Mouse (Mus musculus) frontal cortex, postnatal 14 days (tissue): ENCODE measurements around the gene Dut.
"Not testable (repeated sequence)": the region's sequence is repeated elsewhere in the genome, so short reads cannot be mapped to it uniquely, and the experiment has no call there.

ENCODE experiments used
- DNase-seq, 2 experiments: peaks; one replicate each; pipeline ENCODE4 v3.0.0; 2022; ENCODE audit warnings: low spot score in 2 of 2

Gene Dut

GRCm38 (mm10) chr2:125254630-125255029 lies 7.6 kb downstream of the Dut start:
- DNase-seq, result no peak

- no peak for DNase-seq
Observed at GRCm38 (mm10) chr2:125255886-125256285, 8.9 kb downstream of the Dut start.

- no peak for DNase-seq
Observed at GRCm38 (mm10) chr2:125259230-125260120, 12.5 kb downstream of the Dut start.

GRCm38 (mm10) chr2:125260326-125260725 lies 13.3 kb downstream of the Dut start:
- no peak for DNase-seq

- no peak for DNase-seq
Observed at GRCm38 (mm10) chr2:125263056-125263455, 16.1 kb downstream of the Dut start.

DNA sequence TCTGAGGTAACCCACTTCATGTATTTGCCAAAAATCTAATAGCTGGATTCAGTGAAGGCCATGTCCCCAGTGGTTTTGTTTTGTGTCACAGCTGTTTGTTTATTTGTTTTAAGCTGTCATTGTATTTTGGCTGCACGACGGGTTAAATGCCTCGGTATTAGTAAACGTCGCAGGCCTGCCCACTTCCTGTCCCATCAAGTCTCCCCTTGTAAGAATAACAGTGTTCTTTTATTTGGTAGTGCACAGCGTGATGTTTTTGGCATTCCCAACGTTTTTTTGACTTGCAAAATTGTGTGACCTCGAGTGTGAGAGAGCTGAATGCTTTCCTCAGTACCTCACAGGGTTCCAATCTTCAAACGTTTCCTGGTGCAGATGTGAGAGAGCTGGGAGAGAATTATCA lies 16.8 kb downstream of the Dut start:
- no peak for DNase-seq

DNA sequence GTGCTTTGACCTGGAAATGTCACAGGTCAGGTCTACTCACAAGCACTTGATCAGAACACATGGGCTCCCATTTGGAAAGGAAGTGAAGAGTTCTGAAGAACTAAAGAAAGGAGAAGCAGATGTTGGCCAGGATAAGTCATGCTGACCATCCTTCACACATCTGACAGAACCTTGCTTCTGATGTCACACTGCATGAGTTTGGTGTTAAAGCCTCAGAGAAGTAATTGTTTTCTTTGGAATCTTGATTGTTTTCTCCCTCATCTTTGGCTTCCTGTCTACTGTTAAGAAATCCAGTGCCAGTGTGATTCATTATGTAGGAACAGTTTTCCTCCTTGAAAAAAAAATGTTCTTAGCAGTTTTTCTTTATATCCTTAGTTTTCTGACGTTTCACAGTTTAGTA lies 21.9 kb downstream of the Dut start:
- no peak for DNase-seq

DNA sequence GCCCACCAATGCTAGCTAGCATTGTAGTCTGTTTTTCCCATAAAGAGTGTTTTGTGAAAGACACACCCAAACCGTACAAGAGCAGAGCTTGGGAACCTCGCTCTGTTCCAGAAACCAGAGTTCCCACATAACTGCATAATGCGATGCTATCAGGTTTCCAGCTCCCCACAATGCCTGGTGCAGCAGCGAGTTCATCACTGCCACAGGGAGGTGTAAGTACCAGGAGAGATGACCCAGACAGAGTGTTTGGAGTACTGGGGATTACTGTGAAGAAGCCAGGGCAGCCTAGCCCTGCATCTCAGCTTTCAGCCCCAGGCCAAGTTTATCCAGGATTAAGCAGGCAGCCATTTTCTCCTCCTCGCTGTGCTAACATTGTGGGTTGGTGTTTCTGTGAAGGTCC lies 28.6 kb downstream of the Dut start:
- DNase-seq, result no peak

DNA sequence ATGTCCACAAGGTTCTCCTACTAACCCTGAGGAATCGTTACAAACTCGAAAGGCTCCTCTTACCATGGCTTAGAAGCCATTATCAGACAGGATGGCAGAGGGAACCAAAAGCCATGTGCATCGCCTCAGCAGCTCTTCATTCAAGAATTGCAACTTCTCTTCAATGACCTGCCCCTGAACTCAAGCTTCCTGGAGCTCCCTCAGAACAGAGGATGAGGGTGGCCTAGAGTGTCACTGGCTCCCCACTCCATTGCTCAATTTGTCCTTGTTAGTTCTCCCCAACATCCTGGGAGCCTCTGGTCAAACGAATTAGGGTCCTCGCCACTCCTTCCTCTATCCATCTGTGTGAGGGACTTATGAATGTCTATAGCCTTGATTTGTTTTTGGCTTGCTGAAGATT lies 29.7 kb downstream of the Dut start:
- DNase-seq, result no peak

DNA sequence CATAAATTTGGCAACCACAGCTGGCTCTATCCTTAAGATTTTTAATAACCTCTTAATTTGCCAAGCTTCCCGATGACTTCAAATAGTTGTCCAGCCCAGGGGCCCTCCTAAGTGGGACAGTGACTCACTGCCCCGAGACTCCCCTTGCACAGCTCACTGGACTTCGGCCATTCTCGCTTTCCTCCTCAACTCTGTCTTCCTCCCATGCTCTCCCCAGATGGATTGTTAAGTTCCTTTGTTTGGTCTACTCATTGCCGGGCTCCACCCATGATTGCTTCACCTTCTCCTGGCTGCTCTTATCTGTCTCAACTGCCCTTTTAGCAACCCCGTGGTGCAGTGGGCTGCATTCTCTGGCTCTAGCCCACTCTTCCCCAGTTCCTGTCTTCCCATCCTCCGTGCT lies 31.5 kb downstream of the Dut start:
- no peak for DNase-seq

- DNase-seq, result not testable (repeated sequence)
Observed at GRCm38 (mm10) chr2:125279995-125280394, 33.0 kb downstream of the Dut start.

GRCm38 (mm10) chr2:125282334-125283206 lies 35.6 kb downstream of the Dut start:
- no peak for DNase-seq

GRCm38 (mm10) chr2:125285777-125286176 lies 38.8 kb downstream of the Dut start:
- no peak for DNase-seq

- DNase-seq, result no peak
Observed at GRCm38 (mm10) chr2:125290197-125290965, 43.4 kb downstream of the Dut start.

DNA sequence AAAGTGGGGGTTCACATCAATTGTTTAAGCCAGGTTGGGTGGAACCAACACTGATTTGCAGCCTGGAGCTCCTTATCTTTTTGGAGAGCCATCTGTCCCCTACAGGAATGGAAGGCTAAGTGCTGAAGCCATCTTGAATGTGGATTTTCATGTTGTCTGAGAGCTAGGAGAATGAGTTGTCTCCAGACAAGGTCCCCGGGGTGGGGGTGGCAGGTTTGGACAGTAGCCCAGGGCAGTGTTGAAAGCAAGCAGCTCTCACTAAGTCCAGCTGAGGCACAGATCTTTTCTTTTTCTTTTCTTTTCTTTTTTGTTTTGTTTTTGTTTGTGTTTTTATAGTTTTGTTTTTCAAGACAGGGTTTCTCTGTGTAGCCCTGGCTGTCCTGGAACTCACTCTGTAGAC lies 44.1 kb downstream of the Dut start:
- DNase-seq, result no peak

- no peak for DNase-seq
Observed at GRCm38 (mm10) chr2:125292616-125293015, 45.6 kb downstream of the Dut start.

DNA sequence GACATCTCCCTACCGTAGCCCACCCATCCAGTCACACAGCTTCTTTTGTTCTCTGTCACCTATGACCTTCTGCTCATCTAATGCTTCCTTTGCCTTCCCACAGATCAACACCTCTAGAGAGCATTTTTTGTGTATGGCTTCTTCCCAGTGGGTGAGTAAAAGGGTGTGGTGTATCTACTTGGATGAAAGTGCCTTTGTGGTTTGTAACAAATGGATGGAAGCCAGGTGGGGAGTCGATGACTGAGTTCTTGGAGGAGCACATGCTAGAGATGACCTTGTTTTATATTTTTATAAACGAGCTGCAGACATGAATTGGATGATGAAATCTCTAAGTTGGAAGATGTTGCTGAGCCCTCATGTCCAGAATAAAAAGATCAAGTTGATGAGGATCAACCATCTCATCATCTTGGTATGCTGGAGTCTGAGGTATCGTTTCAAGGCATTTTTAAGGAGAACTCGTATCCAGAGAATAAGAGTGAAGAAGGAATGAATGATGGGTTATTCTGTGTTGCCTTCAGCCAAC lies 47.0 kb downstream of the Dut start:
- DNase-seq, result no peak

DNA sequence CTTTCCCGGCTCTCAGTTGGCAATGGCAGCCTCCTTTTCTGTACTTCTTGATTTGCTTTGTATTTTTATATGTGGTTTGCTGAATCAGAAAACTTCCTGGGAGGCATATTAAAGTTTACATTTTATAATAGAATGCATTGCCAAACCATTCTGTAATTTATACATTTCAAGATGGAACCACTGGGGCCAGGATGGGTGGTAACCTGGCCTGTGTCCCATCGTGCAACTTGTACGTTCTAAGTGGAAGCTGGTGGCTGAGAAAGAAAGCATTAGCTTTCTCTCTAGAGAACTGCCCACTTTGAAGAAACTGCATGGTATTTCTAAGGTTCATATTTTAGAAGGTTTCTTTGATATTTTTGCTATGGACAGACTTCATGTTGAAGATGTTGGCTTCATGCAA lies 48.5 kb downstream of the Dut start:
- no peak for DNase-seq

- no peak for DNase-seq
Observed at GRCm38 (mm10) chr2:125298841-125299240, 51.9 kb downstream of the Dut start.

- DNase-seq, result no peak
Observed at GRCm38 (mm10) chr2:125301877-125302624, 55.1 kb downstream of the Dut start.

GRCm38 (mm10) chr2:125302625-125302924 lies 55.6 kb downstream of the Dut start:
- DNase-seq, result no peak
